Mouse (Mus musculus) megakaryocyte-erythroid progenitor cell, adult 5-6 weeks (primary cell): ENCODE measurements around the gene Tcf3. TPM values are rescaled to one million over a fixed set of nuclear protein-coding genes. Genes with fewer than 3 reads are reported as not detected.

ENCODE experiments used
- ATAC-seq: replicated peaks from 2 replicates; pipeline ENCODE4 v1.8.0; 2016; ENCODE audit warnings: mild to moderate bottlenecking, inconsistent platforms; ENCODE audit not compliant: severe bottlenecking, poor library complexity, low FRiP score, low TSS enrichment
- total RNA-seq, 2 experiments: library from RNA; stranded (forward) in 1 of 2; stranded (reverse) in 1 of 2; fragments of 200-1000, 215-1000 nt in 1 of 2; fragments of >200 nt in 1 of 2; fragmentation: Nextera tagmentation in 1 of 2; gene quantifications; 2 replicates each; pipeline ENCODE4 v1.2.3; 2014 to 2017

Gene Tcf3
- total RNA-seq, 2 experiments from 2014 or later, result 99.8 to 175 TPM

DNA sequence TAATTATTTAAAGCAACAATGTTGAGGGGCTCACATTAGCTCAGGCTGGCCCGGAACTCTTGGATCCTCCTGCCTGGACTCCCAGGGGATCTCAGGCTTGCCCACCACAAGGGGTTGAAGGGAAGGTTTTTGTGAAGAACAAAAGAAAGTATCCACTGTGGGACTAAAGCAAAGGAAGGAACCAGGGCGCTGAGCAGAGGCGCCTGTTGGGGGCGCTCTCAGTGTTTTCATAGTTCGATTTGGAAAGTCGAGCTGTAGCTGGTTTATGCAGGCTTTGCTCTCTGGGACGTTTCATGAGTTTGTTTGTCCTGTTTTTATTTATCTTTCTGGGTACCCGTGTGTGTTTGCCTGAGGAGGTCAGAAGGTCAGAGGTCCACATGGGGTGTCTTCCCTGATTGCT lies 8.2 kb upstream of the Tcf3 start:
- ATAC-seq, result no peak

DNA sequence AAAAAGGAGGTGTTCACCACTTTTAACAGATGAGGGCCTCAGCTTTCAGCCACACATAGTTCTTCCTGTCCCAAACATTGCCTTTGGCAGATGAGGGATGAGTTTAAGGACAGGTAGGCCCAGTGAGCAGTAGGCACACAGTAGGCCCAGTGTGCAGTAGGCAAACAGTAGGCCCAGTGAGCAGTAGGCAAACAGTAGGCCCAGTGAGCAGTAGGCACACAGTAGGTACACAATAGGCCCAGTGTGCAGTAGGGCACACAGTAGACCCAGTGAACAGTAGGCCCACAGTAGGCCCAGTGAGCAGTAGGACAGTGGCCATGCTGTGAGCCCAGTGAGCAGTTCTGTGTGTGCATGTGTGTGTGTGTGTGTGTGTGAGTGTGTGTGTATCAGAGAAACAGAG lies 6.6 kb upstream of the Tcf3 start:
- no peak for ATAC-seq

- no peak for ATAC-seq
Observed at GRCm38 (mm10) chr10:80437973-80438372, 4.5 kb upstream of the Tcf3 start.

DNA sequence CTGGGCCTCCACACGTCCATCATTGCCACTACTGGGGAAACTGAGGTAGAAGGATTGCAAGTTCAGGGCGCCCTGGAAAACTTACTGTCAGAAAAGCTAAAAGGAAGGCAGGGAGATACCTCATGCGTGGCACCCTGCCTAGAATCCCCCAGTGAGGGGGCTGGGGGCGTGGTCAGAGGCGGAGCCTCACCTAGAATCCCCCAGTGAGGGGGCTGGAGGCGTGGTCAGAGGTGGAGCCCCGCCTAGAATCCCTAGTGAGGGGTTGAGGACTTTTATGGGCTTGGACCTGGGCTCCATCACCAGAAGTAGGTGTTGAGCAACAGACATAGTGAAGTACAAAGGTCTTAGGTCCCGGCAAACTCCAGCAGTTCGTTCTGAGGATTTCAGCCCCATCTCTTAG lies 2.8 kb upstream of the Tcf3 start:
- ATAC-seq, result no peak

GRCm38 (mm10) chr10:80435764-80436163 lies 2.3 kb upstream of the Tcf3 start:
- peak; percentile 40 for ATAC-seq

GRCm38 (mm10) chr10:80434823-80435222 lies 1.4 kb upstream of the Tcf3 start:
- ATAC-seq, result no peak

- no peak for ATAC-seq
Observed at GRCm38 (mm10) chr10:80434233-80434592, 766 bp upstream of the Tcf3 start.

DNA sequence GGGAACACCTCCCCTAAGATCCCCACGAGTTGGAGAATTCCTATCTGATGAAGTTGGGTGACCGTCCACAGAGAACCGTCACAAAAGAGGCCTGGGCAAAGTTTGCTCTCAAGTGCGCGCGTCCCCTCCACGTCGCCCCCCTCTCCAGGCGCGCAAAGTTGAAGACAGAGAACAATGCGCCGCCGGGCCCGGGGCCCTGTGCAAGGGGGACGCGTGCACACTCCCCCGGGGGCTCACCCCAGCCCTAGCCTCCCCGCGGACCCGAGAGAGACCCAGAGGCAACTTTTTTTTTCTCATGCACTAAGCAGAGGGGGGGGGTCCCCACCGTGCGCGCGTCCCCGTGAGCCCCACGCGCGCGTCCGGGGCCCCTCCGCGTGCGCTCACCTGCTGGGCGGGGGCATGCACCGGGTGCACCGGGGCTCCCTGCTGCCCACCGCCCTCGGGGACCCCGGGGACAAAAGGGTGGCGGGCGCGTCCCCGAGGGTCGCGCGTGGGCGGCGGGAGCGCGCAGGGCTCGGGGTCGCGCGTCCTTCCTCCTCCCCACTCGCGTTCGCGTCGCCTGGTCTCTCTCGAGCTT lies 423 bp downstream of the Tcf3 start:
- no peak for ATAC-seq

DNA sequence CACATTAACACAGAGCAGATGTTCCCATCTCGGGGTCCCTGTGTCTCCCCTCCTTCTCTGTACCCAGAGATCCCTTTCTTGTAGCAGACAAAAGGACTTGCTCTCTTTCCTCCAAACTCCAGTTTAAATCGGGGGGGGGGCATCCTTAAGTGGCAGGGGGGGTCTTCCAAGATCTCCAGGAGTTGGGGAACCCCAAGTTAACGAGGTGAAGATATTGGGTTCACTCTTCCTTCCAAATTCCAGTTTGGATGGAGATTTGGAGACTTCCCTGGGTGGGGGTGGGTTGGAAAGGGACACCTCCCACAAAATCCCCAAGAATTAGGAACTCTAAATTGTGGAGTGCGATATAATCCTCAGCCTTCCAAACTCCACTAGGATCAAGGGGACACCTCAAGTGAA lies 1.1 kb downstream of the Tcf3 start:
- no peak for ATAC-seq

DNA sequence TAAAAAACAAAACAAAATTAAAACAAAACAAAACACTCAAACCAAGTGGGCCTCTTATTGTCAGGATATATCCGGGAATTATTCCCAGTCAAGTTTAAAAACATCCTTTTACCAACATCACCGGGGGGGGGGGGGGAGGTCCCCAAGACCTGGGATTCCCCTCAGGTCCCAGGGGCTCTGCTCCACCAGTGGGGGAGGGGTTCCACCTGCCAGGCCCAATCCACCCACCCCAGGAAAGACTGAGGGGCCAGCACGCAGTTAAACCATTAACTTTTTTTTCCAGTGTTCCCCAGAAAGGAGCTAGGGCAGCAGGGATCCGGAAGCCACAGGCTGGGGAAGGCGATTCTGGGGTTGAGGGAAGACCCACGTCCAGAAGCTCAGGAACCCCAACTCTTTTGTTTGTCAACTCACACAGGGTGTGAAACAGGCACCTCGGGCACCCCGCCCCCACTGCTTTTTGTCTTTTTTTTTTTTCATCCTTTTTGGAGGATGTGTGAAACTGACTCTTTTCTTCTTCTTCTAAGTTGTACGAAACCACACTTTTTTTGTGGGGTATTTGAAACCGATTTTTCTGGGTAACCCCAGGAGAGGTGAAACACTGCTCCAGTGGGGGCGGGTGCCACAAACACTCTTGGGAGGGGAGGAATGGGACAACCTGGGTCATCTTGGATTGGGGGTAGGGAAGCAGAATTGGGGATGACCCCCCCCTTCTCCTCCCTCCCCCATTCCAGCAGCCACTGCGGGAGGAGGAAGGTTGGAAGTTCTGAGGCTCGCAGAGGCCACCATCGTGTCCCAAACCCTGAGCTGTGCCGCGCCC lies 1.7 kb downstream of the Tcf3 start:
- no peak for ATAC-seq

DNA sequence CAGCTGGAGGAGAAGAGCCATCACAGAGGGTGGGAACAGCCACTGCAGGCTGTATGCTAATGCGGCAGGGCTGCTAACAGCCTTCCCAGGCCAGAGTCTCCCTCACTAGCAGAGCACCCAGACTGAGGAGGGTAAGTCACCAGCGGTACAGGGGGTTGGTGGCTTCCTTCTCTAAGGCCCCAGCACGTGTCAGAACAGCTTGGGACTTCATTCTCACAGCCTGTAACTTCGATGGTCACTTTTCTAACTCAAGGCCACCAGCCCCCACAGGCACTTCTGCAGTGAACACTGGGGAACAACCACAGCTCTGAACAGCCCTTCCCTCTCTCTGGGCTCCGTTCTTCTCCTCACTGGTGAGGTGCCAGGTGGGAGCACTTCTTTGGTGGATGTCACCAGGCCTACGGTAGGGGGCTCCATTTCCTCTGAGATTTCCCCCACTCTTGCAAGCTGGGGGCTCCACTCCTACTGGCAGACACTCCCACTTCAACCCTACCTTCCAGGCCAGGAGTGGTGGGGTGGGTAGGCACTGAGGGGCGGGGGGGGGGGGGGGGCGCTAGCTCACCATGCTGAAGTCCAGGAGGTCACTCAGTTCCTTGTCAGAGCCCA lies 3.0 kb downstream of the Tcf3 start:
- no peak for ATAC-seq

- no peak for ATAC-seq
Observed at GRCm38 (mm10) chr10:80429800-80430199, 3.6 kb downstream of the Tcf3 start.

GRCm38 (mm10) chr10:80425041-80425440 lies 8.4 kb downstream of the Tcf3 start:
- ATAC-seq, result no peak

DNA sequence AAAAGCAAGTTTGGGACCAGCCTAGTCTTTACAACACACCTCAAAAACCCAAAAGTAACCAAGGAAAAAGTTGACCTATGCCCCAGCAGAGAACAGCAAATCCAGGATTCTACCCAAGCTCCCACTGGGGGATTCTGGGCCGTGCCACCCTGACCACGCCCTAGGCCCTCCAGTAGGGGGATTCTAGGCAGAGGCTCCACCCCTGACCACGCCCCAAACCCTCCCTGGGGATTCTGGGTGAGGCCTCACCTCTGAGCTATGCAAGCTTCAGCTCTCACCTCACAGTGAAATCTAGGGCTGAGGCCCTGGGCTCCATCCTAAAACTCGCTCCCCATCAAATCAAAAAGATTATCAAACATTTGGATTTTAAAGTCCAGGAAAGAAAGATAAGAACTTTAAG lies 9.9 kb downstream of the Tcf3 start:
- ATAC-seq, result 0 out of 2 replicates have a peak, but pooled peaks have one; percentile 29

- ATAC-seq, result peak; percentile 85
Observed at GRCm38 (mm10) chr10:80421651-80422472, 11.6 kb downstream of the Tcf3 start.

GRCm38 (mm10) chr10:80421208-80421607 lies 12.2 kb downstream of the Tcf3 start:
- ATAC-seq, result no peak

GRCm38 (mm10) chr10:80420729-80421128 lies 12.7 kb downstream of the Tcf3 start:
- ATAC-seq, result no peak

DNA sequence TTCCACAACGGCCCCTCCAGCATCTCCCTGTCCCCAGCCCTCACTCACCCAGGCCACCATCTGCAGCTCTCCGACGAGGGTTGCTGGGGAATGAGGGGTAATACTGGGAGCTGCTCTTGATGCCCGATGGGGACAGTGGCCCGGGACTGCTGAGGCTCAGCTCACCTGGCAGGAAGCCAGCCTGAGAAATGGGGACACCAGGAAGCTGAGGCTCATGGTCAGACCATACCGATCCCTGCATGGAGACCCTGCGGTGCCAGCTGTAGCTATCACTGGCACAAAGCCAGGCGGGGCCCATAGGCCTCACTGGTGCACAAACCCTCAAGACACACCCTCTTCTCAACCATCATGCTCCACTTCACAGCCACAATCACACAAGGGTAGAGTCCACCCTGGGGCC lies 14.0 kb downstream of the Tcf3 start:
- ATAC-seq, result no peak

DNA sequence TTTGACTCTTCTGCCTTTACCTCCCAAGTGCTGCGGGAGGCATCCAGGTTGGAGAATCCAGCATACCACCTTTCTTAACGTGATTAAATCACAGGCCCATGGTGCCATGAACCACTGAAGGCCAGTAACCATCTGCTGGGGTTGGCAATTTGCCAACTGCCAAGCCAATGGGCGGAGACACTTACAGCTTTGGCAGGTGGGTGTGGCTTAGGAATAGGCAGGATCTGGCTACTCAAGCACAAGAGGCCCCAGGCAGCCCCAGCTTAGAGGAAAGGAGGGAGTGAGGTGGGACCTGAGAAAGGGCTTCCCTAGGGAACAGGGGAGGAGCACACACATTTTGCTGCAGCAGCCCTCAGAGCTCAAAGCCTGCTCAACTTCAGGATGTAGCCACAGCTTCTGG lies 15.1 kb downstream of the Tcf3 start:
- no peak for ATAC-seq

GRCm38 (mm10) chr10:80417841-80418240 lies 15.6 kb downstream of the Tcf3 start:
- no peak for ATAC-seq
